Mouse (Mus musculus) ES-E14 (cell line): ENCODE results near the gene Tmem213.

Experiments
- CHD2 ChIP-seq: IDR thresholded peaks from 2 replicates; pipeline ENCODE4 v1.6.1; 2014; ENCODE audit warnings: mild to moderate bottlenecking, low read depth, low read length, inconsistent platforms
- HCFC1 ChIP-seq: IDR thresholded peaks from 2 replicates; pipeline ENCODE4 v1.6.1; 2012; ENCODE audit warnings: low read length, inconsistent platforms, borderline replicate concordance; ENCODE audit not compliant: insufficient read depth
- MAFK ChIP-seq: IDR thresholded peaks from 2 replicates; pipeline ENCODE4 v1.6.1; 2014; ENCODE audit warnings: mild to moderate bottlenecking, low read depth, low read length, inconsistent platforms; ENCODE audit not compliant: insufficient read depth
- ZC3H11A ChIP-seq: IDR thresholded peaks from 2 replicates; pipeline ENCODE4 v1.6.1; 2012; ENCODE audit warnings: low read depth, mild to moderate bottlenecking, inconsistent platforms, low read length, borderline replicate concordance

DNA sequence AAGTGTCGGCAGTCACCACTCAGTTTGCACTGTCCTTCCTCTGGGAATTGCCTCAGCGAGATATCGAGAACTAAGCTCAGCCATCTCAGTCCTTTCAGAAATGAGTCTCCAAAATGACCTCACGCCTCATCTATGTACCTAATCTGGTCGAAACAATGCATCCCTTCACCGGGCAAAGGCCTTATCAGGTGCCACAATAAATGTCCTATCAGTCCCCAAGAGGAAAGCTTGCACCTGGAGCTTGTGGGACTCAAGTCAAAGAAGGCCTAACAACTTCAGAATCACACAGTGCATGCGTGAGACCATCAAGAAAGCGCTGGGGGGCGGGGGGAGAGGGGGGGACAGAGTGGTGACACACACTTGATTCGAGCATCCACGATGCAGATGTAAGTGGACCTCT lies 43.2 kb downstream of the Tmem213 start:
- TF ChIP-seq ZC3H11A (no peak), HCFC1 (no peak), MAFK (no peak), CHD2 (no peak)
